Mouse (Mus musculus): ENCODE measurements around the gene Dao. TPM values are rescaled to one million over a fixed set of nuclear protein-coding genes. Genes with fewer than 3 reads are reported as not detected.

Gene Dao
- polyA plus RNA-seq (2012; ENCODE audit: insufficient read depth, insufficient read length, missing spikeins), result not detected in 2 replicates

DNA sequence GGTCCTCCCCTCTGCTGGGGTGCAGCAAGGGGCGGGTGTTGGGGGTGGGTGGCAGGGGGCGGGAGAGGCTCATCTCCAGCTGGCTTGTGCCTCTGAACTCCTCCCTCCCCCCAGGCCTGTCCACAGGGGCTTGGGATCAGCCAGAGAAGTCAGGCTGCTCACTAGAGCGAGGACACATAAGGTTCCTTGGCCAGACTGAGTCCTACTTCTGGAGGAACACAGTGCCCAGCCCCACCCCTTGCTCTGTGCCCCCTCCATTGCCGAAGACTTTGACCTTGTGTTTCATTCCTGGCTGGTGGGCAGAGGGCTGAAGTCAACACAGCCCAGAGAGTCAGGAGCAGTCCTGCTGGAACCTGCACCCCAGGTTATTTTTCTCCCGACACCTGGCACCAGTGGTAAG, at the start of gene Dao:
Gene Dao, plus strand, starts transcription at position 162 of the 400 bp plus-strand sequence.
- H3K27ac ChIP-seq (replicated peaks; ENCODE audit: low read depth, low read length), result no peak within 1 kb of the TSS
- H3K4me1 ChIP-seq (ENCODE audit: control insufficient read depth, insufficient read depth, insufficient read length, low read length), result no peaks in the 10 kb centered on the region
- H3K4me3 ChIP-seq (ENCODE audit: insufficient read depth, low read depth, low read length), result no peak within 1 kb of the TSS

DNA sequence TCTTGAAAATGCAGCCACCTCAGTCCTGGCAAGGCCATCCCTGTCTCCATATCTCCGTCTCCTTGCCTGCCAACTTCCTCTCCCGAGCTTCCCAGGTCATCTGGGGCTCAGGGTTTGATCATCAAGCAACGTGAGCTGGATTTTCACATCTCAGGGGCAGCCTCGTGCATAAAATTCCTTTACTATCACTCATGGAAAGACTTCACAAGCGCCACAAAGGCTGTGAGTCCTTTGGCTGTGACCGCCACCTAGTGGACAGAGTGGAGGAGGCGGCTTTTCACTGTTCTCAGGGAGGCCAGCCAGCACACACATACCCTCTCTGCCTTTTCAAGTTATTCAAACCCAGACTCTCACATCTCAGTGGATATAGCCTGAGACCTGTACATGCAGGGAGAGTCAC, 49.1 kb upstream of the Dao start:
- Histone ChIP-seq H3K27ac (replicated peaks; ENCODE audit: low read depth, low read length) (no peak overlapping the region), H3K4me1 (ENCODE audit: control insufficient read depth, insufficient read depth, insufficient read length, low read length) (no peaks in the 10 kb centered on the region), H3K4me3 (ENCODE audit: insufficient read depth, low read depth, low read length) (no peak overlapping the region)

DNA sequence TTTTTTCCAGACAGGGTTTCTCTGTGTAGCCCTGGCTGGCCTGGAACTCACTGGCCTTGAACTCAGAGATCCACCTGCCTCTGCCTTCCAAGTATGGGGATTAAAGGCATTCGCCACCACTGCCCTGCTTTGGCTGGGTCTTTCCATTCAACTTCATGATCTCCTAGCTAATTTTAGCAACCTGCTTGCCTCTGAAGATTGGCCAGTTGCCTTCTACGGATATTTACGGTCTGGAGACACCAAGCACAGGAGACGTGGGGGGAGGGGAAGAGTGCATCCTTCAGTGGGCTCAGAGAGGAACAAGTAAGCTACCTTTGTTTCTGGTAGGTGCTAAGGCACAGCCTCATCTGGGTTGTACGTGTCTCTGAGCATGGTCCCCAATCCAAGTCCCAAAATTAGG, 48.2 kb upstream of the Dao start:
- Histone ChIP-seq H3K4me1 (ENCODE audit: control insufficient read depth, insufficient read depth, insufficient read length, low read length) (no peaks in the 10 kb centered on the region), H3K27ac (replicated peaks; ENCODE audit: low read depth, low read length) (no peak overlapping the region), H3K4me3 (ENCODE audit: insufficient read depth, low read depth, low read length) (no peak overlapping the region)

DNA sequence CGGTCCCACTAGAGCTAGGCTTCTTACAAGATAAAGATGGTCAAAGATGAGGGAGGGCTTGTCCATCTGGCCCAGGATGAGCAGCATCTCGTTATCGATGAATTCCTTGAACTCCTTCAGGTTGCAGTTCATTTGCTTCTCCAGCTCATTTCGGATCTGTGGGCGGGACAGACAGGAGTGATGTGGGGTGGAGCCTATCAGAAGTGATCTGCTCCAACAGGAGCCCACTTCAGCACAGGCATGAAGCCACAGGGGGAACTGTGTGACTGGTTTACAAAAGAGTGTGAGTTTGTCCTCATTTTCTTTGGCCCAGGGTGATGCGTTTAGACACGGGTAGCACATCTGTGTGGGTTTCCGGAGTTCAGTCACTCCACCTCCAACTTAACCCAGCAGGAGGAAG, 47.8 kb upstream of the Dao start:
- Histone ChIP-seq H3K27ac (replicated peaks; ENCODE audit: low read depth, low read length) (no peak overlapping the region), H3K4me1 (ENCODE audit: control insufficient read depth, insufficient read depth, insufficient read length, low read length) (no peaks in the 10 kb centered on the region), H3K4me3 (ENCODE audit: insufficient read depth, low read depth, low read length) (no peak overlapping the region)

DNA sequence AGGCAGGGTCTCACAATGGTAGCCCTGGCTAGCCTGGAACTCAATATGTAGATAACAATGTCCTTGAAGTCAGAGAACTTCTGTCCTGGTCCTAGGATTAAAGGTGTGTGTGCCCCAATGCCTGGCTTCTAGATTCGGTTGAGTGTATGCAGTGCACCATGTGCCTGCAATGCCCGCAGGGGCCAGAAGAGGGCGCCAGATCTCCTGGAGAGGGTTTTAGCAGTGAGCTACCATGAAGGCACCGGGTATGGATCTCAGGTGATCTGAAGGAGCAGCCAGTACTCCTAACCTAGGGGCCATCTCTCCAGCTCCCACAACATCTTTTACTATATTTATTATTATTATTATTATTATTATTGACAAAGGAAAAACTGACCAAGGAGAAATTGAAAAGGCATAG, 47.0 kb upstream of the Dao start:
- Histone ChIP-seq H3K4me1 (ENCODE audit: control insufficient read depth, insufficient read depth, insufficient read length, low read length) (no peaks in the 10 kb centered on the region), H3K4me3 (ENCODE audit: insufficient read depth, low read depth, low read length) (no peak overlapping the region), H3K27ac (replicated peaks; ENCODE audit: low read depth, low read length) (no peak overlapping the region)

DNA sequence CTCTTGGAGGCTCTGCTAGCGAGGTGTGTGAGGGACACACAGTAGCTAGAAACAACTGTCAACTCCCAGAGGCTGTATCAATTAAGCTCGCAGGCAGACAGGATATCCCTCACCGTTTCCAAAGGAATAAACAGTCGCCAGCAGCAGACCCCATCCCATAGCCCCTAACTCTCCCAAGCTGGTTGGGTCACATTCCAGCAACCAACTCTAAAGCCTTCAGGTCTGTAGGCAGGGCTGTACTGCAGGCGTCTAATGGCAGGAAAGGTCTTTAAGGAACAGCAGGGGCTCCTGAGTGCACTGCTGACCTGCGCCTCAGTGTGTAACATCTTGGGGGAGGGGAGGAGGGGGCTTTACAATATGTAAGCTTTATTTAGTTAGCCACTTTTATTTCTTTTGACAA, 44.5 kb upstream of the Dao start:
- H3K27ac ChIP-seq (replicated peaks; ENCODE audit: low read depth, low read length), result no peak overlapping the region
- no peaks in the 10 kb centered on the region for H3K4me1 ChIP-seq (ENCODE audit: control insufficient read depth, insufficient read depth, insufficient read length, low read length)
- no peak overlapping the region for H3K4me3 ChIP-seq (ENCODE audit: insufficient read depth, low read depth, low read length)

DNA sequence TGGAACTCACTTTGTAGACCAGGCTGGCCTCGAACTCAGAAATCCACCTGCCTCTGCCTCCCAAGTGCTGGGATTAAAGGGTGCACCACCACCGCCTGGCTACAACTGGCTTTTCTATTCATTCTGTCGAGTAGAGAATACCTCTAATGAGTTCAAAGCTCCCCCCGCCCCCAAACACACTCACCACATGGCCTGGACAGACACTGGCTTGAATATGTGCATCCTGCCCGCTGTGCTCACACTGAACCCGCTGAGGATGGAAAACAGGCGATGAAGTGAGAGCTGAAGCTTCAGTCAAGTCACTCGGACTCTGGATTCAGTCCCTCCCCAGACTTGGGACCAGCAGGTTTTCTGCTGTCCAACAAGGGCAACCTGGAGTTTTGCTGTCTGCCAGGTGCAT, 43.1 kb upstream of the Dao start:
- Histone ChIP-seq H3K4me3 (ENCODE audit: insufficient read depth, low read depth, low read length) (no peak overlapping the region), H3K27ac (replicated peaks; ENCODE audit: low read depth, low read length) (no peak overlapping the region)

DNA sequence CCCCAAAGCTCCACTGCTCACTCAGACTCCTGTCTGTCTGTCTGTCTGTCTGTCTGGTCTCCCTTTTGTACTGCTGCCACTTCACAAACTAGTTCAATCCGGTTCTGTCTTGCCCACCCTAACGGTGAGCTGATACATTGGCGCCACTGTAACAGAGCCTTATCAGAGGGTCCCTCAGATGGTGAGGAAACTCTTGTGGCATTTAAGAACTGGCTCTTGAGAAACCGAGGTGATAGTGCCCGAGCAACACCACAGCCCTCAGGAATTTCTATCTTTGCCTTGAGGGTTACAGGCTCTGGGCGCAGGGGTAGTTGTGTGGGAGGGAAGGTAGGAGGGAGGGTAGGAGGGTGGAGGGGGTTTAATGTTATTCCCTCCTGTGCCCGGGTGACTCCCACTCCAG, 41.7 kb upstream of the Dao start:
- Histone ChIP-seq H3K4me1 (ENCODE audit: control insufficient read depth, insufficient read depth, insufficient read length, low read length) (no peaks in the 10 kb centered on the region), H3K27ac (replicated peaks; ENCODE audit: low read depth, low read length) (no peak overlapping the region), H3K4me3 (ENCODE audit: insufficient read depth, low read depth, low read length) (no peak overlapping the region)

More for the DNA sequence above, 43.1 kb upstream of the Dao start:
- no peaks in the 10 kb centered on the region for H3K4me1 ChIP-seq (ENCODE audit: control insufficient read depth, insufficient read depth, insufficient read length, low read length)

DNA sequence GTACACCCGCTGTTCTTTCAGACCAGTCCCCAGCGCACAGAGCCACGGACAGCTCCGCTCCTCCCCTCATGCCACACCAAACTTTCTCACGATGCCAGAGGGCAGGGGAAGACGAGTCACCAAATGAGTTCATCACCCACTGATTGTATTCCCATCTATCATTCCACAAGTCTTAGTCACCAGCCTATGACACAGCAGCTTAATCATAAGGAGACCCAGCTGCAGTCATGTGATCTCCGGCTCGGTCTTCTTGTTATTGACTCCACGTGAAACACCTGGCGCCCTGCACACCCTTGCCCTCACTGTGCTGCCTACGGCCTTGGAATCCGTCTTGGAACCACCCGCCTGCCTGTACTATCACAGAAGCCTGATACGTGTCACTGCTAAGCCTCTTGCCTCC, 38.5 kb upstream of the Dao start:
- Histone ChIP-seq H3K27ac (replicated peaks; ENCODE audit: low read depth, low read length) (no peak overlapping the region), H3K4me3 (ENCODE audit: insufficient read depth, low read depth, low read length) (no peak overlapping the region), H3K4me1 (ENCODE audit: control insufficient read depth, insufficient read depth, insufficient read length, low read length) (no peaks in the 10 kb centered on the region; the same call in 1 of the 2 replicates)

DNA sequence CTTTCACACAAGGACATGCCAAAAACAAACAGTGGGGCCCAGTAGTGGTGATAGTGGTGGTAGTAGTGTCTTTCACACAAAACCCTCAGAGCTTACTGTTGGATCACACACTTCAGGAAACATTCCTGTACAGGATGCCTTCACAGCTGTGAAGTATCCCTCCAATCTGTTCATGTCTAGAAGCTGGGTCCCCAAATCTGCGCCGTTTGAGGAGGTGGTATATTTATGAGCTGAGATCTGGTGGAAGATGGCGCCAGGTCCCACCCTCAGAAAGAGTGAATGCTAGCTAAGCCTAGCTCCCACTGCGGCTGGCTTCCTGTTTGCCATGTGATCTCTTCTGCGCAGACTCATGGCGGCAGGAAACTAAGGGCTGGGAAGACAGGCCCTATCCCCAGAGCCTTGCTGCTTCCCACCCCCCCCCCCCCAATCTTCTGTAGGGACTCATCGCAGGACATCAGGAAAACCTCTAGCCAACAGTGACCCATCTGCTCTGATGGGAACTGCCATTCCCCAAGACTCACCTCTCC, 37.8 kb upstream of the Dao start:
- Histone ChIP-seq H3K4me1 (ENCODE audit: control insufficient read depth, insufficient read depth, insufficient read length, low read length) (no peaks in the 10 kb centered on the region; the same call in 1 of the 2 replicates), H3K27ac (replicated peaks; ENCODE audit: low read depth, low read length) (0 out of 2 replicates have a peak overlapping the region, but pooled peaks have one; percentile 12), H3K4me3 (ENCODE audit: insufficient read depth, low read depth, low read length) (no peak overlapping the region)

DNA sequence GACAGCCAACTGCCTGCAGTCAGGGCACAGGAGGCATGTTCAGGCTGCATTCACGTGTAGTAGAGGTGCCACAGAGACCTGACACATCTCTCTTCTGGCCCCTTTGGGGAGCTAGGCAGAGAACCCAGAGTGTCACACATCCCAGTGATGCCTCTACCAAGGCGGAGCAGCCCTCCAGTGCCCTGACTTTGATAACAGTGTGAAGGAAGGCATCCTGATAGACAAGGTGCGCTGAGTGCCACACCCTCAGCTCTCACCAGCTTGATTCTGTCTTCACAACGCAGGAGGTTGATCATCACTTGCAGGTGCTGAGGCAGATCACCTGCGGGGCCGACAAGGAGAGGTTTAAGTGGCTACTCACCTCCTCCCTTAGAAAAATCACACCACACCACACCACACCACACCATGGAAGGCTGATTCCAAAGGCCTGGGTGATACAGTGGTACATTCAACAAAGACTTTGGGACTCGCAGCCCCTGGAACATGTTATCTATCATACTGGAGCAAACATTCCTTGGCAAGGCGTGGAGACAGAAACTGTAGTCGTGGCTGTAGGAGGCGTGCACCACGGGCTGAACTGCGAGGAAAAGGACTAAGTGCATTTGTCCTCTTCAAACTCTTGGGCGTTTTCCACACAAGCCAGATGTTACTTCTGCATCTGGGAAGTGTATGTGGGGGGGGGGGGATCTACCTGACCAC, 36.9 kb upstream of the Dao start:
- no peak overlapping the region for H3K4me3 ChIP-seq (ENCODE audit: insufficient read depth, low read depth, low read length)
- no peak overlapping the region for H3K27ac ChIP-seq (replicated peaks; ENCODE audit: low read depth, low read length)
- no peaks in the 10 kb centered on the region; the same call in 1 of the 2 replicates for H3K4me1 ChIP-seq (ENCODE audit: control insufficient read depth, insufficient read depth, insufficient read length, low read length)

DNA sequence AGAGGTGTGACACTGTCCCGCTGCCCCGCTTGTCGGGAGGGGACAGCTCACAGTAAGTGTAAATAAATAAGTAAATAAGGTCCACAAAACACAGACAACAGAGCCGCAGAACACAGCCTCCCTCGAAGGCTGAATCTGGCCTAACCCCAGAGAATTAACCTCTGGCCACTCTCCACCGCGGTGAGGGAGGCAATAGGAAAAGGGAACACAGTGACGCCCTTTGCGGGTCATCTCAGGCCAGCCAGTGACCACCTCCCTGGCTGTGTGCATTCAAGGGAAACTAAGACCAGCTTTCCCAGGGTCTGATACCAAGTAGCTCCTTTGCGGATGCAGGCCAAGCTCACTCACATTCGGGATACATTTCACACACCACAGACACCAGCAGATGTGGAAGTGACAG, 35.1 kb upstream of the Dao start:
- Histone ChIP-seq H3K27ac (replicated peaks; ENCODE audit: low read depth, low read length) (peak overlapping the region; percentile 1; the same call in 1 of the 2 replicates), H3K4me3 (ENCODE audit: insufficient read depth, low read depth, low read length) (no peak overlapping the region), H3K4me1 (ENCODE audit: control insufficient read depth, insufficient read depth, insufficient read length, low read length) (peaks cover 11% of the 10 kb centered on the region; the same call in 1 of the 2 replicates)

DNA sequence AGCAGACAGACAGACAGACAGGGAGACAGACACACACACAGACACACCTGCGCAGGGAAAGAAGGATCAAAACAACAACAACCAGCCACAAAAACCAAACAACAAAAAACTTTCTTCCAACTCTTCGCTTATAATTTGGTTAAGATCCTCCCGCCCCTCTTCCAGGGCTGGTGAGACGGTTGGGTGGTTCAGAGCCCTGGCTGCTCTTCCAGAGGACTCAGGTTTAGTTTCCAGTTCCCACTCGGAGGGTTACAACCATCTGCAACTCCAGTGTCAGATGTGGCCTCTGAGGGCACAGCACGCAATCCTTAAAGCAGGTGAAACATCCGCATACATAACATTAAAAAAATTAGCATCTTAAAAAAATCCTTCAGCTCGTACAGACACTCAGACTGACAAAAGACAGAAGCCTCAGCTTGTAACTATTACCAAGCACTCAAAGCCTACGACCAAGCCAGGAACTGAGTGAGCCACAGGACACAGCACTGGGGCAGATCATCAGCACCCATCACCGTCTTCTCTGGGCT, 32.0 kb upstream of the Dao start:
- Histone ChIP-seq H3K27ac (replicated peaks; ENCODE audit: low read depth, low read length) (peak overlapping the region; percentile 99), H3K4me3 (ENCODE audit: insufficient read depth, low read depth, low read length) (no peak overlapping the region), H3K4me1 (ENCODE audit: control insufficient read depth, insufficient read depth, insufficient read length, low read length) (peaks cover 39% of the 10 kb centered on the region)

DNA sequence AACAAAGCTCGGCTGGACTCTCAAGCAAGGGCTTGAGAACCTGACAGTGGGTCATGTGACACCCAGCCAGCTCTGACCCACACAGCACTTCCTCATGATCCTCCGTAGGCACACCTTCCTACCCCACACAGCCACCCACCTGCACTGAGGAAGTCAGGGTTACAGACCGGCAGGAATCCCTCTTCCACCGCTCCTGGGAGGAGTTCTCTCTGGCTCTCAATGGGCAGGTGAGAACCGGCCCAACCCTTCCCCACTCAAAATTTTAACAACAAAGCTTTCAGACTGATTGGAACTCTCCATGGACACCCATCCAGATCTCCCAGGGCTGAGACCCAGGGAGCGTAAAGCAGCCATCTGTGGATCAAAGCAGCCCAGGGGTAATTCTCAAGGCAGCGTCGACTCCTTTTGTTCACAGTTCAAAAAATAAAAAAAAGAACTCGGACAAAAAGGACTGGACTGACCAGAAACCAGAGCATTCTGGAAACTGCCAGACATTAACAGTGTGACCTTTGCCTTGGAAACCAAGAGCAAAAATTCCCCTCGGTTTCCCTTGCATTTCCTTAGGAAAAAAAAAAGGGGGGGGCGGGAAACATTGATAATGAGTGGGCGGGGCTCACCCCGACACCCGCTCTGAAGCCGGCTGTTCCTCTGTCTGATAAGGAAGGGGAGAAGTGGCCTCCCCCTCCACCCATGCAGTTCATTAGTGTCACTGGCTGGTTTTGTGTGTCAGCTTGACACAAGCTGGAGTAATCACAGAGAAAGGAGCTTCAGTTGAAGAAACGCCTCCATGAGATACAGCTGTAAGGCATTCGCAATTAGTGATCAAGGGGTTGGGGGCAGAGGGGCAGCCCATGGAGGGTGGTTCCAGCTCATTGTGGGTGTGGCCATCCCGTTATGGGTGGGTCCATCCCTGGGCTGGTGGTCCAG, 30.7 kb upstream of the Dao start:
- Histone ChIP-seq H3K4me3 (ENCODE audit: insufficient read depth, low read depth, low read length) (peak overlapping the region; percentile 45), H3K27ac (replicated peaks; ENCODE audit: low read depth, low read length) (peak overlapping the region; percentile 99), H3K4me1 (ENCODE audit: control insufficient read depth, insufficient read depth, insufficient read length, low read length) (peaks cover 50% of the 10 kb centered on the region)

DNA sequence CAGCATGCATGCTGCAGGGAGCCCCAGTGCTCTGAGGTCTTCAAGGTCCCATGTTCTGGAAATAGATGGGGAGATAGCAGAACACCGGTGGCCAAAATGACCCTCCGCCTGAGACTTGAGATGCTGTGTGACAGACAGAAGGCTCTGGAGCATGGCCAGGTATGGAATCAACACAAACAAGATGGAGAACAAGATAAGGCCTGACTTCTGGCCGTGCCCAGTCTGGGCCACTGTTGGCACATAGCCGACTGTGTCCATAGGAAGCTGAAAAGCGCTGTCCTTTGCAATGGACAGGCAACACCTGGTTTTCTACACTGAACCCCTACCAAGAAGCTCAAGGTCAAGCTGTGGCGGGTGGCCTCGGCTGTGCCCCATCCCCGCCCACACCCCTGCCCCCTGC, 29.7 kb upstream of the Dao start:
- peak overlapping the region; percentile 6; the same call in 1 of the 2 replicates for H3K4me3 ChIP-seq (ENCODE audit: insufficient read depth, low read depth, low read length)
- peaks cover 50% of the 10 kb centered on the region for H3K4me1 ChIP-seq (ENCODE audit: control insufficient read depth, insufficient read depth, insufficient read length, low read length)
- peak overlapping the region; percentile 89 for H3K27ac ChIP-seq (replicated peaks; ENCODE audit: low read depth, low read length)

All from brown adipose tissue, adult 24 weeks (tissue).